Mouse (Mus musculus) CH12F3 (cell line): ENCODE measurements around the gene Ubap1l.
"Not testable (repeated sequence)": the region's sequence is repeated elsewhere in the genome, so short reads cannot be mapped to it uniquely, and the experiment has no call there.

ENCODE experiments used
- in situ Hi-C: fragments of 300-500 bp; cut with MboI; formaldehyde crosslinking; loops from 2 replicates; pipeline ENCODE4 v1.14.3; 2020; ENCODE audit warnings: low sequenced_read_pairs

Gene Ubap1l

DNA sequence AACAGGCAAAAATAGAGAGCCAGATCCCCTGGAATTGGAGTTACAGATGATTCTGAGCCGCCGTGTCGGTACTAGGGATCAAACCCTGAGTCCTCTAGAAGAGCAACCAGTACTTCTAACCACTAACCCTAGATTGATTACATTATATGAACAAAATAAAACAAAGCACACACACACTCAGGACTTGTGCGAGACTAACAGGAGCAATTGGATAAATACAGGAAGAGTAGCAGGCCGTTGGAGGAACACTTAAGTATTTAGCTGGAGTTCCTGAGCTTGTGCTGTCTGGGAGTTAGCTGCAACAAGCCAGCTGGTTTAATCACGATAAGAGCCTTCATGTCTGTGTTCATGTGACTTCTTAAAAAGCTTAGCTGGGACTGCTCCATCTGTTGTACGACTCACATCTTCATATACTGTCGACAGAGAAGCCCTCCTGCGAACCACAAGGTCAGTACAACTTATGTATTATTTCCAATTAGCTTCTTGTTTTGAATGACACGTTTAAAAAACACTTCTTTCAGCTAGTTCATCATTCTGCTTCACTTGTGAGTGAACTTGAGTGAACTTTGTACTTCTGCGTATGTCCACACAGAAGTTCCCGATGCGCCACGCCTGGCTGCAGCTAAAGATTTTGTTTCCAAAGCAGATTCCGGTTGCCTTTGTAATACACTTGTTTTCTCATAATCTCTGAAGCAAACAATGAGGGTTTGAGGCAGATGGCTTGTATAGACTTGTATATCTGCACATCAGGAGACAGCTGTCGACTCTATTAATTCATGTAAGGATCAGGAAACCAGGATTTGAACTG, at the start of gene Ubap1l:
TSS of gene Ubap1l (plus strand) at position 401 of the 808 bp plus-strand sequence.
- in situ Hi-C loops = no loop called here

DNA sequence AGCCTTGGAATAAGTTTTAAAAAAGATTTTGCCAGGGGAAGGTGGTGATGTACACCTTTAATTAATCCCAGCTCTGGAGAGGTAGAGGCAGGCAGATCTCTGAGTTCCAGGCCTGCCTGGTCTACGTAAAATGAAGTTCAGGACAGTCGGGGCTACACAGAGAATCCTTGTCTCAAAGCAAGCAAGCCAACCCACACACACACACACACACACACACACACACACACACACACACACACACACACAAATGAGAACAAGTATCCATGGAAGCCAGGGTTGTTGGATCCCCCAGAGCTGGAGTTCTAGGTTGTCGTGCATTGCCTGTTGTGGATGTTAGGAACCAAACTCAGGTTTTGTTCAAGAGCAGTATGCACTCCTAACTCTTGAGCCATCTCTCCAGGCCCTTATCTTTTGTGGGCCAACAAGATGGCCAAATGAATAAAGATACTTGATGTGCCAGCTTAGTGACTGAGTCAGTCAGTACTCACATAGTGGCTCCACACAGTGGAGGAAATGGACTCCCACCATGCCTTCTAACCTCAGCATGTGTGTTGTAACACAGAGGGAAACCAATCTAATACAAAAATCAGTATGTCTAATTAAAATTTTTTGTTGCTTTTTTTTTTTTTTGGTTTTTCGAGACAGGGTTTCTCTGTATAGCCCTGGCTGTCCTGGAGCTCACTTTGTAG, 48.0 kb upstream of the Ubap1l start:
- in situ Hi-C loops = no loop called here

DNA sequence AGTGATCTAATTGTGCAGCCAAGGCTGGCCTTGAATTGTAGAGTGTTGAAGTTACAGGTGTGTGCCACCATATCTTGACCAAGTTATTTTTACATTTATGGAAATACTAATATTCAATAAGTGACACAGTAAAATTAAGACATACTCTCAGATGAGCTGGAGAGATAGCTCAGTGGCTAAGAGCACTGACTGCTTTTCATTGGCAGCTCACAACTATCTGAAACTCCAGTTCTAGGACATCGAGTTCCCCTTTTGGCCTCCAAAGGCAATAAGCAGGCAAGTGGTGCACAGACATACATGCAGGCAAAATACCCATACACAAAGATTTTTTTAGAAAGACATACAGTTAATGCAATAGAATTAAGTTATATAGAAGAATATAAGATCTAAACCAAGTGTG, 47.0 kb upstream of the Ubap1l start:
- in situ Hi-C loops = no loop called here

DNA sequence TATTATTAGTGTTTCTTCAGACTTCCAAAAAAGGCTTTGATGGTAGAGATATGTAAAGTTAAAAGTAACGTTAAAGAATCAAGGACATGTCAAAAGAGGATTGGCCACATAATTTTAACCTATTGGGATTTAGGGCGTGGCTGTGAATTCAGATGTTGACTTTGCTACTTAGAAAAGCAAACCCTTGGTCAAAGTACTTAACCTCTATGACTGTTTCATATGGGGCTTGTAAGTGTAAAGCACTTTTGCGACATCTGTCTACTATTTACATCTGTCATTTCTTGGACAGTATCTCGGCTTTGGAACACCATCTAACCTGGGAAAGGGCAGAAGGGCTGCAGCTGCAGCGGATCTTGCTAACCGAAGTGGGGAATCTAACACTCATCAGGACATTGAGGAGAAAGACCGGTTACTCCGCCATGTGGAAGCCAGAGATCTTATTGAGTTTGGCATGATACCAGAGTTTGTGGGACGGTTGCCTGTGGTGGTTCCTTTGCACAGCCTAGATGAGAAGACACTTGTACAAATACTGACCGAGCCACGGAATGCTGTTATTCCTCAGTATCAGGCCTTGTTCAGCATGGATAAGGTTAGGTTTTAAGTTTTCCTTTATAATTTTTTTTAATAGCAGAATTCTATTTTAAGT, 38.5 kb upstream of the Ubap1l start:
- in situ Hi-C loops = no loop called here

DNA sequence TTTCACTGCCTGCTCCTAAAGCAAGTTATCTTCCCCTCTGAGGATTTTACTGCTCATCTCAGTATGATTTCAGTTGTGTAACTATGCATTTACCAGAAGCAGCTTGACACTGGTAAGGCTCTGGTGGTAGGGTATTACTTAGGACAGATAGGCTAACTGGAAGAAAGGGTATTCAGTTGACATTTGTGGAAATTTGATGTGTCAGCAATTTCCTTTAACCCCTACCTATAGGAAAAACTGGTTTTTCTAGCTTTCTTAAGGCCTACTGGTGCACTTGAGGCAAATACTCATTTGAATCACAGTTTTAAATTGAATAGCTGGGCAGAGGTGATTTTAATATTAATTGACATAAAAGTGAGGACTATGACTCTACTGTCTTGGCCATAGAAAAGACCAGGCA, 34.9 kb upstream of the Ubap1l start:
- in situ Hi-C loops = no loop called here

DNA sequence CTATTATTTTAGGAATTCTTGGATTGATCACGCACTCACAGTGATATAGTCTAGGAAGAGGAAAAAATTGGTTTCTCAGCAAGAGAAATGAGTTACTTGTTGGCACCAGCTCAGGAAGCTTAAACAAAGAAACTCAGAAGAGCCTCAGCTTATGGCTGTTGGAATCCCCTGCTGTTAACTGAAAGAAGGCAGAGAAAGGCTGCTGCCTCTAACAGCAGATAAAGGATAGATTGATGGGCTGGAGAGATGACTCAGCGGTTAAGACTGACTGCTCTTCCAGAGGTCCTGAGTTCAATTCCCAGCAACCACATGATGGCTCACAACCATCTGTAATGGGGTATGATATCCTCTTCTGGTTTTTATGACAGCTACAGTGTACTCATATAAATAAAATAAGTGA, 33.5 kb upstream of the Ubap1l start:
- in situ Hi-C loops = no loop called here

DNA sequence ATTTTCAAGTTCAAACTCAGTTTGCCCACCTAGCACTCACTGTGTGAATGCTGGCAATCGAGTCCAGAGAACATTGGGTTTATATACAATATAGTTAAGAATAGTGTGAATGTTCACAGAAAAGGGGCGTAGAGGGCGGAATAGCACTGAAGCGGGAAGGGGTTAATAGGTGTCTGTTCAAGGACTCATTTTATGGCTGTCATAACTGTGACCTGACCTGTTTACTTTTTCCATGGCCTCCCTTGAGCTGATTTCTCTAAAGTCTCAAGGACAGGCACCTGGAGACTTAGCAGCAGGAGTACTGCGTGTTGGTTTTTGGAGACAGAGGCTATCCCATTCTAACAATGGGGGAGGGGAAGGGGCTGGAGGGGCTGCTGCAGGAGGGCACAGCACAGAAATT, 26.9 kb upstream of the Ubap1l start:
- in situ Hi-C loops = no loop called here

DNA sequence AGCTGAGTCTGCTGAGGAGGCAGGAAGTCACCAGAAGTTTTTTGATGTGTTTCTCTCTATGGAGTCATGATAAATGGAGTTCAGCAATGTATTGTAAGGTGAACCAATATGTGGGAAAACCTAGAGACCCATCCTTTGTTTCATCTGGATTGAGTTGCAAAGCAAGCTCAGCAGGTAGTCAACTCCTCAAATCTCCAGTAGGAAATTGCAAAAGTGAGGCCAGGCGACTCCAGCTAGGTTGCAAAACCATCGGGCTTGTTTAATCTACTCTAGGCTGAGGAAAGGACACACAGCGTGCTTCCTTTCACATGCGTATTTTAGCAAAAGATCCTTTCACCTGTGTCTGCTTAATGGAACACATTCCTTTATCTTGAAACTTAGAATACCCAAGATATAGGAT, 21.7 kb upstream of the Ubap1l start:
- in situ Hi-C loops = no loop called here

DNA sequence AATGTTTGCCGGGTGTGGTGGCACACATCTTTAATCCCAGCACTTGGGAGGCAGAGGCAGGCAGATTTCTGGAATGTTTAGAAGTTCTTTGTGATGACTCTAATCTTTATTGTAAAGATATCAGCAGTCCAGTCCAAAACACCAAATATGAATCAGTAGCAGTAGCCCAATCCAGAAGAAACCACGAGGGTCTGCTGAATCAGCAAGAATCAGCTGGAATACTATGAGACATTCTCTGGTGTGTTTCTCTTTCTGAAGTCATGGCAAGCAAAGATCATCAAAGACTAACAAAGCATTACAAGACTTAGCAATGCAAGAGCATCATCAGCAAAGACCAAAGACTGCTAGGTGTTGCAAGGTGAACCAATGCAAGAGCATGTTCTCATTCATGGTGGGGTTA, 20.4 kb upstream of the Ubap1l start:
- in situ Hi-C loops = no loop called here

DNA sequence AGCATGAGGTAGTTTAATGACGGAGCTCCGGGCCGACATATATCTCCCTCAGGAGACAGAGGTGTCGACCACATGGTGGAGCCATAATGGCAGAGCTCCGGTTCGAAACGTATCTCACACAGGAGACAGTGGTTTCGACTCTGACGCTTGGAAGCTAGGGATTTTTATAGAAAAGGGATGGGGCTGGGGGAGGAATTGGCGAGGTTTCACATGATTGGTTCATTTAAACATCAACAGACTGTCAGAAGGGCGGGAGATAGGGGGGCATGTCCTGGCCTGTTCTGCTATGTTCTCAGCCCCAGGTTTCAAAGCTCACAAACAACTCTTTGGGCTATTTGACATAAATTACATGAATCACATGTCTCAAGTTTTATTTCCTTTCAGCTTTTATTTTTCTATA, 15.4 kb upstream of the Ubap1l start:
- in situ Hi-C loops = not testable (repeated sequence)

DNA sequence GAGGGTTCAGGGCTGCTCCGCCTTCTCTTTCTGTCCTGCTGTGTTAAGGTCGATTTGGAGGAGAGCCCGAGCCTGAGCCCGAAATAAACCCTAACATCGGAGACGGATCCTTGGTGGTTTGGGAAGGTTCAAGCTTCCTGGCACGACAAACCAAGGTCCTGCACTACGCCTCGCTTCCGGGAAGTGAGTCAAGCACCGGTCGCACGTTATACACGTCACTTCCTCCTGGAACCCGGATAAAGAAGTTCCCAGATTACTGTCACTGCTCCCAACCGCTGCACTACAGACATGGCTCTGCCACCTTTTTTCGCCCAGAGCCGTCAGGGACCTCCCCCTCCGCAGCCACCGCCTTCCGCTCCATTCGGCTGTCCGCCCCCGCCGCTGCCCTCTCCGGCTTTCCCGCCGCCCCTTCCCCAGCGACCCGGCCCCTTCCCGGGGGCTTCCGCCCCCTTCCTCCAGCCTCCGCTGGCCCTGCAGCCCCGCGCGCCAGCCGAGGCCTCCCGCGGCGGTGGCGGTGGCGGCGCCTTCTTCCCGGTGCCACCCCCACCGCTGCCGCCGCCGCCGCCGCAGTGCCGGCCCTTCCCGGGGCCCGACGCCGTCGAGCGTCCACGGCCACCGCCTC, 14.9 kb upstream of the Ubap1l start, which contains the start of gene Pdcd7:
TSS of gene Pdcd7 (plus strand) at position 251 of the 622 bp plus-strand sequence.
- in situ Hi-C loops = no loop called here

DNA sequence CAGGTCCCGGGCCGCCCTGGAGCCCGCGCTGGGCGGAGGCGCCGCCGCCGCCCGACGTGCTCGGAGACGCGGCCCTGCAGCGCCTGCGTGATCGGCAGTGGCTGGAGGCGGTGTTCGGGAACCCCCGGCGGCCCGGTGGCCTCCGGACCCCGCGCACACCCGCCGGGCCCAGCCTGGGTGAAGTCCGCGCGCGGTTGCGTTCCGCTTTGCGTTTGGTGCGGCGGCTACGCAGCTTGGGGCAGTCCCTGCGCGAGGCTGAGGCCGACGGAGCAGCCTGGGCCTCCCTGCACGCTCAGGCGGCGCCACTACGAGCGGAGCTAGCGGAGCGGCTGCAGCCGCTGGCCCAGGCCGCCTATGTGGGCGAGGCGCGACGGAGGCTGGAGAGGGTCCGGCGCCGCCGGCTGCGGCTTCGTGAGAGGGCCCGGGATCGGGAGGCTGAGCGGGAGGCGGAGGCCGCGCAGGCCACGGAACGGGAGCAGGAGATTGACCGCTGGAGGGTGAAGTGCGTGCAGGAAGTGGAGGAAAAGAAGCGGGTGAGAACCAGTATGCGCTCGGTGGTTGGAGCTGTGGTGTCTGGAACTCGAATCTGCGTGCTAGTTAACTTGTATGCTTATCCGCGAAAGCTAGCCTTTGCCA, 14.2 kb upstream of the Ubap1l start:
- in situ Hi-C loops = no loop called here

DNA sequence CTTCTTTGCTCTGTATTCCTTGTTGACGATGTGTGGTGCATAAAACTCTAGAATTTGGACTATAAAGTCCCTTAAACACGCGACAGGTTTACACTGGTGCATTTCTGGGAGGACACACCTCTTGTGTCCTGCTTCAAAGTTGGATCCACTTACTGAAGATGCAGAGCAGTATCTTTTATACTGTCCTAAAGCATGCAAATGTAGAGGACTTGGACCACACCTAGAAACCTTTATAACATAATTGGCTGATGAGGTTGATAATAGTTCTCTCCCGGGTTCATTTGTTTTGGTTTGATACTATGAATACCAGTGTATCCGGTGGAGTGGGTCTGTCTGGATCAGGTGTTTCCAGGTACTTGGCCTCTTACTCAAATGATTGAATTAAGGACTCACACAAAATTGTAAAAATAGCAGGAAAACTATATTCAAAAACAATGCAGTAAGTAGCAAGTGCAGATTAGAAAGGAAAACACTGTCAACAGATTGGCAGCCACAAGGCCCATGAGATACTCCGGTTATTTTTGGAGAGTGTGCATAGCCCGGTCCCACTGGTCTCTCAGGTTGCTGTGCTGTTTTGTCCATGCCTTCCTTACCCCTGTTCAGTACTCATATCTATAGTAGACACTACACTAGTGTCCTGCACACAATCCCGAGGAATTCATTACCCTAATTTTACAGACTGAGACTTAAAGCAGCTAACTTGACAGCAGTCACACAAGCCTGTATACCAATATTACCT, 13.6 kb upstream of the Ubap1l start:
- in situ Hi-C loops = no loop called here

DNA sequence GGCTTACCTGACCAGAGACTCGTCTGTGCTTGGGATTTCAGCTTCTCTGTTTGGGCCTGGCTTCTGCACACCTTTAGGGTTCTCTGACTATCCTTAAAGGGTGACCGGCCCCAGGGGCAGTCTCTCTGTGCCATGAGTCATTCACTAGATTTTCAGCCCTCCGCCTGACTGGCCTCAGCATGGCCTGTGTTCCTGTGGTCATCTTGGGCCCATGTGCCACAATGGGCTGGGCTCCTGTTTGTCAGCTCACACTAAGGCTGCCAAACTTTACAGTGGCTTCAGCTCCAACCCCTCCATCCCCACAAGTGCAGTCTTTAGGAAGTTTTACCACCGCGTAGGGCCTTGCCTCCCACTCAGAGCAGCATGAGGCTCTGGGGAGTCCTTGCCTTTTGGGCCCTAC, 7.6 kb upstream of the Ubap1l start:
- in situ Hi-C loops = no loop called here

DNA sequence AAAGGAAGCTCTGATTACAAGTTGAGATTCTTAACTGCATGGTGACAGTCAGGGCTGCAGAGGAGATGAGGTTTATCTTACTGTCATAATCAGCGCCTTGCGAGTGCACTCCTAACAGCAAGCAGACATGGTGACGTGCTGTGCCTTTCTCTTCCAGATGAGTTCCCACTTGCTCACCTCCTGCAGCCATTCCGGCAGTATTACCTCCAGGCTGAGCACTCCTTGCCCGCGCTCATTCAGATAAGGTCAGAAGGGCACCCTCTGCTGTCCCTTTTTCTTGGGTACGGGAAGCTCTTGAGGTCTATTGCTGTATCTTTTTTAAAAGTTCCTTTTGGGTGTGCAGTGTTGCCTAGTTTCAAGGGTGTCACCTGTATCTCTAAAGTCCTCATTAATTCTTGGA, 4.3 kb upstream of the Ubap1l start:
- in situ Hi-C loops = no loop called here

DNA sequence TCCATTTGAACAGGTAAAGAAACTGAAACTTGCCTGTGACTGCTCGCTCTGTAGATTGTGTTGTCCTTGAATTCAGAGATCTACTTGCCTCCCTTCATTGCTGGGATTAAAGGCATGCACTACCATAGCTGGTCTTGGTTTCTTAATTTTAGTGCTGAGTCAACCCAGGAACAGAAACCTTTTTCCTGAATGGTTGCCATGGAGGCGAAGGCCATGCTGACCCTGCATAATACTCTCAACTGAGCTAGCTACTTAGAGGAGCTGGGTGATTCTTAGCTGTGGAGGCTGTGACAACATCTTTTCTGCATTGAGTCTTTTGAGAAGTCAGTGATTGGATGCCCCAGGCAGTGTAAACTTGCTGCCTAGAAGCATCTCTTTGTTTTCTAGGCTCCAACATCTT, 3.9 kb upstream of the Ubap1l start:
- in situ Hi-C loops = no loop called here

DNA sequence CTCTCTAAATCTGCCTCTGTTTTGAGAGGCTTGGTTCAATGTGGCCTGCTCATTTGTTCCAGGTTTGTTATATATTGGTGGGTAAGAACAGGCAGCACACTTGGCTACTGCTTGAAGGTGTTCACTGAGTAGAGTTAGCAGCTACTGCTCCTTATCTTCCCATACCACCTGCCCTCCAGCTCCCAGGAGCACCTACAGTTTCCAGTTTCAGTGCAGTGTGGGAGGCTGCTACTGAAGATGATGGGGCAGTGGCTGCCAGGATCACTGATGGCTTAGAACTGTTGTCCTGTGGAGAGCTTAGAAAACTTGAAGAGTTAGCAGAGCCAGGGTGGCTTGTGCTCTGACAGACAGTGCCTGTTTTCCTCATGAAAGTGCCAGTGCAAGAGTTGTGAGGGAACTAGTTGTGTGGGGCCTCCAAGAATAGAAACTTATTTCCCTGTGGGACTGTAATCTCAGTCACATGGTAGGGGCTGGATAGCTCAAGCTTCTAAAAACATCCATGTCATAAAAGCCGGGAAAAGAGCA, 1.8 kb upstream of the Ubap1l start:
- in situ Hi-C loops = no loop called here

DNA sequence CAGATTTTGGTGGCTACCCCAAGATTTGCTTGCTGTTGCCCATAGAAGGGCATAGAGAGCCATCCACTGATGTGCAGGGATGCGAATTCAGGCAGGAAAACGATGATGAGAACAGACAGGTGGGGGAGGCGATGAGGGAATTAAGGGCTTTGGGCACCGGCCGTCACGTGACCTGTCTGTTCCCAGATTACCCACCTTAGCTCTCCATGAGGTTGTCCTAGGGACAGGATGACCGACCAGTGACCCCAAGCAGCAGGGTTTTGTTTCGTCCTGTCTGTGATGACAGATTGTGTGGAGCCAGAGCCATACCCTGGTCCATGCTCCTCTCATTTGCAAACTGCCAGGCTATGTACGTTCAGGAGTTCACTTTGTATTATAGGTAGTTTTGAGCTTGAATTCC, 2.8 kb downstream of the Ubap1l start:
- in situ Hi-C loops = no loop called here

DNA sequence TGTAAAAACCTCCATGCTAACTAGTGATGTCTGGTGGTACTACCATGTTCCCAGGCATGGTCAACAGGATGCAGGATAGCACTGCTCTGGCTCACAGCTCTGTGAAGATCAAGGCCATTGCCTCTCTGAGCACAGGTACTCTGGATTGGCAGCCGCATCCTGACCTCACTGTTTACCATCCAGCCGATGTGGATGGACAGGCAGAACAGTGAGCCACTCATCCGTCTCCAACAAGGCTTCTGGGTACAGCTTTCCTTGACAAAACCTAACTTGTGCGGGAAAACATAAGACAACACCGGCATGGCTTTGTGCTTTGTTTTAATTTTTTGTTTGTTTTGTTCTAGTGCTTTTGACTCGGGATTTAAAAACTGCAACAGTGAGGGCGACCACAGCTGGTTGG, 4.9 kb downstream of the Ubap1l start:
- in situ Hi-C loops = no loop called here

DNA sequence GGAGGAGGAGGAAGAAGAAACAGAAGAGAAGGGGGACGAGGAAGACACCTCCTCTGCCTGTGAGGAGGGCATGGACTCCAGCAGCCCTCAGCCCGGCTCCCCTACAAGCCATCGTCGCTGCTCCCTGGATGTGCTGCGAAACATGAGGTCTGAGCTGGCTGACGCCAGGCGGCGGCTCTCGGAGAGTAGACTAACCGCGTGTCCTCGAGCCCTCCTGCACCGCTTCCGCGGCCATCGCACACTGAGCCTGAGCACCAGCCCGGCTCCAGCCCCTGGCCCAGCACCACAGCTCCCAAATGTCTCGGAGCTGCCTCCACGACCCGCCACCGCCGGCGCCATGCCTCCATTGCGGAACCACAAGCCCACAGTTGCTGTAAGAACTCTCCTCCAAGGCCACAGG, 10.9 kb downstream of the Ubap1l start:
- in situ Hi-C loops = no loop called here
